Comparison of ENCODE assay signal across 21 mouse cellular contexts in the genomic region with DNA sequence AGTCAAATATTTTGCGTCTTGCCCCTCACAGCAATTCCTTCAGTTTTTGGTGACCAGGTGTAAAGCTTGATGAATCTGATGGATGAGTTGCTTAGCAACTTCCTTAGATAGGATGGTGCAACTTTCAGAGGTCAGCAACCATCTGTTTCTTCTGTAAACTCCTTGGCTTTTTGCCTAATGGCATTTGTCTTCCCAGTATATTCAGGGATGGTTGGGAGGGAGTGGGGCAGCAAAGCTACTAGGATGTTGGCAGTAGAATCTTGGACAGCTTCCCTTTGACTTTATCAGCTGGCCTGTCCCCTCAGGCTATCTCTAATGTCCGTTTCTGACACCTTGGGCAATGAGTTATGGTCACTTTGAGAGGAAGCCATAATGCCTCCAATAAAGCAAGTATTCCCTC.
A peak's percentile ranks its signal among the peaks of the same experiment; 100 is the strongest.
DNase-seq lines count a peak whose midpoint lies in the region; ATAC-seq and TF ChIP-seq lines count a peak whose summit lies in the region.
"Had no signal": no experiment of that assay in that cellular context is flagged by ENCODE, and none has a peak within 500 bp of the region (broad histone marks: within the 10 kb centered on the region; RNA-seq: fewer than 3 reads in every experiment).

No protein-coding gene starts in this region.

- 23% methylated on average over 2 of the region's 2 CpGs for WGBS in cerebellum, adult 2 months
- WGBS in hindbrain, postnatal 0 days: 58% methylated on average over 2 of the region's 2 CpGs
- 90% methylated on average over 2 of the region's 2 CpGs for WGBS in hindbrain, embryonic 12.5 days
- WGBS in lung, postnatal 0 days: 31% methylated on average over 2 of the region's 2 CpGs

- H3K9ac ChIP-seq in hindbrain, postnatal 0 days (replicated peaks; ENCODE audit: low read length): no peak overlapping the region
- H3K9ac ChIP-seq in hindbrain, embryonic 12.5 days: no peak overlapping the region
- no peak overlapping the region for H3K9ac ChIP-seq in lung, postnatal 0 days (replicated peaks; ENCODE audit: low read depth)
- H3K9ac ChIP-seq: embryonic facial prominence, embryonic 12.5 days; forebrain, embryonic 13.5 days; forebrain, embryonic 15.5 days; forebrain, postnatal 0 days had no signal

- TF ChIP-seq CTCF in cerebellum, adult 2 months (IDR thresholded peaks at IDR 0.05; ENCODE audit: borderline replicate concordance, insufficient read depth, low read depth, low read length): no peak
- TF ChIP-seq CTCF in hindbrain, postnatal 0 days (IDR thresholded peaks at IDR 0.05; ENCODE audit: low read depth): no peak
- no peak for TF ChIP-seq CTCF in lung, postnatal 0 days (IDR thresholded peaks at IDR 0.05)

- no peaks in the 10 kb centered on the region for H3K4me1 ChIP-seq in cerebellum, adult 2 months (ENCODE audit: control insufficient read depth, insufficient read depth, low read length)
- no peaks in the 10 kb centered on the region for H3K4me1 ChIP-seq in hindbrain, postnatal 0 days (ENCODE audit: insufficient read depth, low read length)
- no peaks in the 10 kb centered on the region for H3K4me1 ChIP-seq in hindbrain, embryonic 12.5 days
- no peaks in the 10 kb centered on the region; the same call in 1 of the 2 replicates for H3K4me1 ChIP-seq in lung, postnatal 0 days (ENCODE audit: insufficient read depth, low read depth, low read length)
- H3K4me1 ChIP-seq: embryonic facial prominence, embryonic 12.5 days; forebrain, embryonic 13.5 days; forebrain, embryonic 15.5 days had no signal

- H3K27ac ChIP-seq in cerebellum, adult 2 months (ENCODE audit: insufficient read depth, low read length): no peak overlapping the region
- no peak overlapping the region for H3K27ac ChIP-seq in hindbrain, postnatal 0 days
- no peak overlapping the region for H3K27ac ChIP-seq in hindbrain, embryonic 12.5 days
- no peak overlapping the region for H3K27ac ChIP-seq in lung, postnatal 0 days (ENCODE audit: low read length)
- H3K27ac ChIP-seq: embryonic facial prominence, embryonic 10.5 days; embryonic facial prominence, embryonic 12.5 days; forebrain, embryonic 13.5 days; forebrain, embryonic 15.5 days had no signal

- no peak for ATAC-seq in hindbrain, postnatal 0 days
- no peak for ATAC-seq in hindbrain, embryonic 12.5 days (ENCODE audit: low FRiP score)
- no peak for ATAC-seq in lung, postnatal 0 days
- ATAC-seq: activated CD4-positive, CD25-positive, alpha-beta regulatory T cell, adult 4 months; forebrain, embryonic 13.5 days; forebrain, embryonic 15.5 days; forebrain, postnatal 0 days; Patski had no signal

- no peak for TF ChIP-seq EP300 in lung, postnatal 0 days (IDR thresholded peaks at IDR 0.05)

- peak; percentile 67 to 68 for DNase-seq in cerebellum, postnatal 10 days
- no peak for DNase-seq in cerebellum, adult 2 months
- peak; percentile 60 for DNase-seq in hindbrain, postnatal 0 days (ENCODE audit: low spot score)
- DNase-seq in lung, postnatal 0 days (ENCODE audit: low spot score): peak; percentile 40
- no peak for DNase-seq in lung, postnatal 4 days
- peak; percentile 7 for DNase-seq in 3T3-L1 (ENCODE audit: low read depth, low spot score)
- DNase-seq in thymus, postnatal 10 days (ENCODE audit: low spot score in 2 of 2): no peak
- DNase-seq: adrenal gland, adult 8-10 months; adrenal gland, postnatal 14 days; adrenal gland, postnatal 36 days; cerebellum, adult 18-20 months; cerebellum, adult 9-10 months; cerebellum, postnatal 25 days; forebrain, postnatal 0 days had no signal

- no peaks in the 10 kb centered on the region for H3K36me3 ChIP-seq in hindbrain, postnatal 0 days (ENCODE audit: insufficient read depth, low read length)
- H3K36me3 ChIP-seq in hindbrain, embryonic 12.5 days: no peaks in the 10 kb centered on the region
- H3K36me3 ChIP-seq in lung, postnatal 0 days (ENCODE audit: insufficient read depth, low read length): no peaks in the 10 kb centered on the region
- H3K36me3 ChIP-seq: embryonic facial prominence, embryonic 10.5 days; embryonic facial prominence, embryonic 12.5 days; forebrain, embryonic 15.5 days had no signal

- no peak for TF ChIP-seq POLR2A in cerebellum, adult 2 months (IDR thresholded peaks at IDR 0.05; ENCODE audit: borderline replicate concordance, insufficient read depth, low read length)

- H3K9me3 ChIP-seq in hindbrain, postnatal 0 days (ENCODE audit: low read length): no peaks in the 10 kb centered on the region
- no peaks in the 10 kb centered on the region for H3K9me3 ChIP-seq in hindbrain, embryonic 12.5 days (replicated peaks)
- no peaks in the 10 kb centered on the region for H3K9me3 ChIP-seq in lung, postnatal 0 days (ENCODE audit: low read length)
- H3K9me3 ChIP-seq: embryonic facial prominence, embryonic 10.5 days; embryonic facial prominence, embryonic 12.5 days; forebrain, embryonic 13.5 days; forebrain, embryonic 15.5 days had no signal

- no peak overlapping the region for H3K4me2 ChIP-seq in hindbrain, postnatal 0 days (ENCODE audit: low read depth, low read length)
- H3K4me2 ChIP-seq in hindbrain, embryonic 12.5 days (replicated peaks): no peak overlapping the region
- H3K4me2 ChIP-seq in lung, postnatal 0 days (replicated peaks; ENCODE audit: low read depth, low read length): no peak overlapping the region
- H3K4me2 ChIP-seq: embryonic facial prominence, embryonic 12.5 days; forebrain, embryonic 13.5 days; forebrain, embryonic 15.5 days had no signal

- no peak overlapping the region for H3K4me3 ChIP-seq in cerebellum, adult 2 months (replicated peaks; ENCODE audit: insufficient read depth, low read depth, low read length)
- H3K4me3 ChIP-seq in hindbrain, postnatal 0 days (ENCODE audit: low read length): no peak overlapping the region
- H3K4me3 ChIP-seq in hindbrain, embryonic 12.5 days: no peak overlapping the region
- no peak overlapping the region for H3K4me3 ChIP-seq in lung, postnatal 0 days (ENCODE audit: low read depth, low read length)
- H3K4me3 ChIP-seq: embryonic facial prominence, embryonic 10.5 days; embryonic facial prominence, embryonic 12.5 days; forebrain, embryonic 13.5 days; forebrain, embryonic 15.5 days had no signal

- no peaks in the 10 kb centered on the region for H3K27me3 ChIP-seq in cerebellum, adult 2 months (ENCODE audit: control insufficient read depth, insufficient read depth, low read length)
- no peaks in the 10 kb centered on the region for H3K27me3 ChIP-seq in hindbrain, postnatal 0 days (ENCODE audit: insufficient read depth, low read length)
- no peaks in the 10 kb centered on the region for H3K27me3 ChIP-seq in hindbrain, embryonic 12.5 days
- H3K27me3 ChIP-seq in lung, postnatal 0 days (replicated peaks; ENCODE audit: insufficient read depth, low read length): no peaks in the 10 kb centered on the region
- H3K27me3 ChIP-seq: embryonic facial prominence, embryonic 12.5 days; forebrain, embryonic 13.5 days; forebrain, embryonic 15.5 days; Patski had no signal

Comparison
In these comparisons a context has a peak if more than half of its experiments do, and no peak if none do; other contexts are left out.
1. DNase-seq: peak in cerebellum, postnatal 10 days (2 of 2), hindbrain, postnatal 0 days (single experiment), lung, postnatal 0 days (single experiment) and 3T3-L1 (single experiment); none in cerebellum, adult 2 months (0 of 2), lung, postnatal 4 days (0 of 2) and thymus, postnatal 10 days (0 of 2).